Mouse (Mus musculus): ENCODE results near the gene Vsig10l.
A peak's percentile ranks its signal among the peaks of the same experiment; 100 is the strongest.

The Vsig10l gene

GRCm38 (mm10) chr7:43463976-43464375, 1.0 kb downstream of the Vsig10l start:
- DNase-seq = no peak

GRCm38 (mm10) chr7:43464864-43465343, 2.0 kb downstream of the Vsig10l start:
- DNase-seq = peak; percentile 23

GRCm38 (mm10) chr7:43465344-43466098, 2.6 kb downstream of the Vsig10l start:
- peak; percentile 86 for DNase-seq

GRCm38 (mm10) chr7:43466099-43466694, 3.2 kb downstream of the Vsig10l start:
- DNase-seq = peak; percentile 91

- DNase-seq = peak; percentile 73
Observed at GRCm38 (mm10) chr7:43470373-43470772, 7.4 kb downstream of the Vsig10l start.

GRCm38 (mm10) chr7:43475706-43476105, 12.8 kb downstream of the Vsig10l start:
- peak; percentile 60 for DNase-seq

- DNase-seq = no peak
Observed at GRCm38 (mm10) chr7:43476376-43476775, 13.4 kb downstream of the Vsig10l start.

GRCm38 (mm10) chr7:43481191-43481590, 18.2 kb downstream of the Vsig10l start:
- DNase-seq = no peak

- no peak for DNase-seq
Observed at GRCm38 (mm10) chr7:43482090-43482716, 19.3 kb downstream of the Vsig10l start.

GRCm38 (mm10) chr7:43483236-43483635, 20.3 kb downstream of the Vsig10l start:
- DNase-seq = peak; percentile 22

- no peak for DNase-seq
Observed at GRCm38 (mm10) chr7:43488646-43489045, 25.7 kb downstream of the Vsig10l start.

GRCm38 (mm10) chr7:43489631-43490125, 26.7 kb downstream of the Vsig10l start, which contains the start of gene Iglon5:
TSS of gene Iglon5 (minus strand) at chr7:43490075.
- no peak for DNase-seq

GRCm38 (mm10) chr7:43490182-43490584, 27.2 kb downstream of the Vsig10l start:
- DNase-seq = peak; percentile 18

- DNase-seq = no peak
Observed at GRCm38 (mm10) chr7:43490861-43491260, 27.9 kb downstream of the Vsig10l start.

- peak; percentile 51 for DNase-seq
Observed at GRCm38 (mm10) chr7:43495343-43496021, 32.5 kb downstream of the Vsig10l start.

GRCm38 (mm10) chr7:43511707-43512478, 48.9 kb downstream of the Vsig10l start:
- no peak for DNase-seq

- DNase-seq = no peak
Observed at GRCm38 (mm10) chr7:43512519-43512918, 49.6 kb downstream of the Vsig10l start.

GRCm38 (mm10) chr7:43515076-43515475, 52.1 kb downstream of the Vsig10l start:
- DNase-seq = no peak

- DNase-seq = no peak
Observed at GRCm38 (mm10) chr7:43518341-43518740, 55.4 kb downstream of the Vsig10l start.
